Mouse (Mus musculus) limb, embryonic 11.5 days (tissue): Measurements from ENCODE around the gene Agpat4. TPM values are rescaled to one million over a fixed set of nuclear protein-coding genes. Genes with fewer than 3 reads are reported as not detected.

Source experiments
- ATAC-seq: fragments of 200-750 bp; cut with Nextera tagmentation; 2 replicates; pipeline ENCODE4 v1.8.0; 2017; ENCODE audit warnings: low read depth; ENCODE audit not compliant: insufficient number of reproducible peaks, low FRiP score, low TSS enrichment
- DNase-seq: peaks from one replicate; pipeline ENCODE4 v3.0.0-alpha.2; 2015; ENCODE audit warnings: low spot score
- H3K27ac ChIP-seq: fragments of 300-500 bp; sonication (generic); replicated peaks from 2 replicates; pipeline ENCODE4 v1.5.1; 2014; ENCODE audit warnings: low read depth, mild to moderate bottlenecking, low read length
- H3K27me3 ChIP-seq: fragments of 300-500 bp; sonication (generic); 2 replicates; pipeline ENCODE4 v1.6.1; 2014; ENCODE audit warnings: mild to moderate bottlenecking, low read length, mixed read lengths; ENCODE audit not compliant: control insufficient read depth, insufficient read depth
- H3K36me3 ChIP-seq: fragments of 300-500 bp; sonication (generic); 2 replicates; pipeline ENCODE4 v1.6.1; 2014; ENCODE audit warnings: mild to moderate bottlenecking, low read length, moderate library complexity, mixed read lengths; ENCODE audit not compliant: control insufficient read depth, insufficient read depth
- H3K4me1 ChIP-seq: fragments of 300-500 bp; sonication (generic); 2 replicates; pipeline ENCODE4 v1.6.1; 2014; ENCODE audit warnings: low read length, mixed read lengths; ENCODE audit not compliant: control insufficient read depth, insufficient read depth
- H3K4me2 ChIP-seq: fragments of 300-500 bp; sonication (generic); 2 replicates; pipeline ENCODE4 v1.6.1; 2014; ENCODE audit warnings: low read depth, mild to moderate bottlenecking, moderate library complexity; ENCODE audit not compliant: severe bottlenecking
- H3K4me3 ChIP-seq: fragments of 300-500 bp; sonication (generic); 2 replicates; pipeline ENCODE4 v1.5.1; 2014; ENCODE audit warnings: low read depth, low read length
- H3K9ac ChIP-seq: fragments of 300-500 bp; sonication (generic); 2 replicates; pipeline ENCODE4 v1.6.1; 2014; ENCODE audit warnings: mild to moderate bottlenecking, low read length
- H3K9me3 ChIP-seq: fragments of 300-500 bp; sonication (generic); 2 replicates; pipeline ENCODE4 v1.6.1; 2016; ENCODE audit warnings: low read length; ENCODE audit not compliant: control insufficient read depth
- WGBS: fragments of 180-500 bp; shearing (Covaris S2); extraction: QIAGEN DNeasy Blood & Tissue Kit; methylation state at CpG from one replicate; pipeline ENCODE4 v1.1.7; 2014; 5-methylcytosine and 5-hydroxymethylcytosine counted together
- polyA plus RNA-seq: library from polyadenylated mRNA; unstranded; fragments of >200 nt; fragmentation: Nextera tagmentation; extraction: Ambion mirVana; gene quantifications from 2 replicates; pipeline ENCODE4 v1.2.1, GENCODE M21; 2014

Gene Agpat4
- polyA plus RNA-seq, 1 experiment from 2014 or later: 25.5 TPM

- DNase-seq (no peak), ATAC-seq (no peak)
- H3K4me1 ChIP-seq: no peaks in the 10 kb centered on the region; the same call in 1 of the 2 replicates
- H3K4me3 ChIP-seq: no peak overlapping the region
- no peak overlapping the region for H3K27ac ChIP-seq
- H3K27me3 ChIP-seq: no peaks in the 10 kb centered on the region
- H3K9me3 ChIP-seq: no peaks in the 10 kb centered on the region
- peaks cover 3% of the 10 kb centered on the region; the same call in 1 of the 2 replicates for H3K36me3 ChIP-seq
- 85% methylated on average over 6 of the region's 6 CpGs for WGBS
- no peak overlapping the region for H3K9ac ChIP-seq
- no peak overlapping the region for H3K4me2 ChIP-seq
Measured at GRCm38 (mm10) chr17:12164507-12164906, 46.0 kb downstream of the Agpat4 start.

GRCm38 (mm10) chr17:12165009-12165695 lies 46.6 kb downstream of the Agpat4 start:
- no peaks in the 10 kb centered on the region; the same call in 1 of the 2 replicates for H3K36me3 ChIP-seq
- no peaks in the 10 kb centered on the region; the same call in 1 of the 2 replicates for H3K4me1 ChIP-seq
- 89% methylated on average over 11 of the region's 11 CpGs for WGBS
- H3K4me3 ChIP-seq: no peak overlapping the region
- DNase-seq (no peak), ATAC-seq (no peak)
- no peaks in the 10 kb centered on the region for H3K27me3 ChIP-seq
- no peak overlapping the region for H3K9ac ChIP-seq
- no peak overlapping the region for H3K27ac ChIP-seq
- H3K9me3 ChIP-seq: no peaks in the 10 kb centered on the region
- H3K4me2 ChIP-seq: no peak overlapping the region

GRCm38 (mm10) chr17:12165701-12166100 lies 47.2 kb downstream of the Agpat4 start:
- Histone ChIP-seq H3K4me3 (no peak overlapping the region), H3K36me3 (no peaks in the 10 kb centered on the region; the same call in 1 of the 2 replicates), H3K27ac (no peak overlapping the region), H3K4me2 (no peak overlapping the region), H3K9me3 (no peaks in the 10 kb centered on the region), H3K4me1 (no peaks in the 10 kb centered on the region; the same call in 1 of the 2 replicates), H3K27me3 (no peaks in the 10 kb centered on the region), H3K9ac (no peak overlapping the region)
- 94% methylated on average over 9 of the region's 9 CpGs for WGBS
- DNase-seq (no peak), ATAC-seq (no peak)

GRCm38 (mm10) chr17:12168536-12168935 lies 50.0 kb downstream of the Agpat4 start:
- ATAC-seq: no peak
- H3K27me3 ChIP-seq: no peaks in the 10 kb centered on the region
- H3K36me3 ChIP-seq: no peaks in the 10 kb centered on the region; the same call in 1 of the 2 replicates
- no peaks in the 10 kb centered on the region for H3K9me3 ChIP-seq
- no peak for DNase-seq
- H3K4me3 ChIP-seq: no peak overlapping the region
- H3K9ac ChIP-seq: no peak overlapping the region
- H3K4me1 ChIP-seq: no peaks in the 10 kb centered on the region; the same call in 1 of the 2 replicates
- H3K4me2 ChIP-seq: no peak overlapping the region
- no peak overlapping the region for H3K27ac ChIP-seq
- WGBS: 76% methylated on average over 10 of the region's 10 CpGs

- no peak overlapping the region for H3K4me3 ChIP-seq
- no peak overlapping the region for H3K9ac ChIP-seq
- DNase-seq (no peak), ATAC-seq (no peak)
- no peaks in the 10 kb centered on the region for H3K4me1 ChIP-seq
- 76% methylated on average over 12 of the region's 12 CpGs for WGBS
- H3K27ac ChIP-seq: no peak overlapping the region
- H3K4me2 ChIP-seq: no peak overlapping the region
- H3K36me3 ChIP-seq: peaks cover 4% of the 10 kb centered on the region; the same call in 1 of the 2 replicates
- H3K9me3 ChIP-seq: no peaks in the 10 kb centered on the region
- no peaks in the 10 kb centered on the region for H3K27me3 ChIP-seq
Measured at GRCm38 (mm10) chr17:12169326-12169836, 50.9 kb downstream of the Agpat4 start.

GRCm38 (mm10) chr17:12170791-12171497 lies 52.4 kb downstream of the Agpat4 start:
- no peaks in the 10 kb centered on the region for H3K9me3 ChIP-seq
- peaks cover 4% of the 10 kb centered on the region; the same call in 1 of the 2 replicates for H3K36me3 ChIP-seq
- H3K4me2 ChIP-seq: no peak overlapping the region
- no peak overlapping the region for H3K27ac ChIP-seq
- no peaks in the 10 kb centered on the region for H3K4me1 ChIP-seq
- peak; percentile 42 for DNase-seq
- WGBS: 61% methylated on average over 7 of the region's 7 CpGs
- no peak for ATAC-seq
- no peak overlapping the region for H3K4me3 ChIP-seq
- H3K9ac ChIP-seq: no peak overlapping the region
- no peaks in the 10 kb centered on the region for H3K27me3 ChIP-seq

GRCm38 (mm10) chr17:12171666-12172065 lies 53.2 kb downstream of the Agpat4 start:
- 81% methylated on average over 2 of the region's 2 CpGs for WGBS
- no peak overlapping the region for H3K27ac ChIP-seq
- ATAC-seq (no peak), DNase-seq (no peak)
- no peaks in the 10 kb centered on the region for H3K9me3 ChIP-seq
- no peak overlapping the region for H3K4me2 ChIP-seq
- no peaks in the 10 kb centered on the region for H3K27me3 ChIP-seq
- H3K4me1 ChIP-seq: no peaks in the 10 kb centered on the region
- H3K4me3 ChIP-seq: no peak overlapping the region
- no peak overlapping the region for H3K9ac ChIP-seq
- H3K36me3 ChIP-seq: peaks cover 4% of the 10 kb centered on the region; the same call in 1 of the 2 replicates

GRCm38 (mm10) chr17:12174221-12174620 lies 55.7 kb downstream of the Agpat4 start:
- peaks cover 4% of the 10 kb centered on the region; the same call in 1 of the 2 replicates for H3K9me3 ChIP-seq
- no peak overlapping the region for H3K4me2 ChIP-seq
- ATAC-seq: no peak
- WGBS: 96% methylated on average over 5 of the region's 5 CpGs
- no peak overlapping the region for H3K27ac ChIP-seq
- DNase-seq: no peak
- no peak overlapping the region; the same call in 1 of the 2 replicates for H3K9ac ChIP-seq
- H3K36me3 ChIP-seq: peaks cover 7% of the 10 kb centered on the region; the same call in 1 of the 2 replicates
- H3K4me3 ChIP-seq: no peak overlapping the region
- H3K4me1 ChIP-seq: no peaks in the 10 kb centered on the region
- no peaks in the 10 kb centered on the region for H3K27me3 ChIP-seq
